Mouse (Mus musculus): ENCODE data around the gene Pspc1. TPM values are rescaled to one million over a fixed set of nuclear protein-coding genes. Genes with fewer than 3 reads are reported as not detected.
A peak's percentile ranks its signal among the peaks of the same experiment; 100 is the strongest.
"Not testable (repeated sequence)": the region's sequence is repeated elsewhere in the genome, so short reads cannot be mapped to it uniquely, and the experiment has no call there.

Gene Pspc1
- polyA plus RNA-seq, 1 experiment from 2014 or later, result 37.4 TPM

- H3K4me2 ChIP-seq, result peak overlapping the region; percentile 82
- ATAC-seq (ENCODE audit: low read depth), result peak; percentile 29
- H3K4me1 ChIP-seq (replicated peaks), result peaks cover 47% of the 10 kb centered on the region
- H3K9ac ChIP-seq, result peak overlapping the region; percentile 89
- peak overlapping the region; percentile 94 for H3K27ac ChIP-seq (replicated peaks)
- H3K9me3 ChIP-seq, result no peaks in the 10 kb centered on the region
- peak overlapping the region; percentile 84 for H3K4me3 ChIP-seq
- no peaks in the 10 kb centered on the region for H3K36me3 ChIP-seq
- no peaks in the 10 kb centered on the region for H3K27me3 ChIP-seq
- WGBS, result under 1% methylated on average over 71 of the region's 71 CpGs
Observed at GRCm38 (mm10) chr14:56777360-56778136, 568 bp downstream of the Pspc1 start.

- Histone ChIP-seq H3K4me2 (peak overlapping the region; percentile 82), H3K9me3 (no peaks in the 10 kb centered on the region), H3K4me3 (peak overlapping the region; percentile 84), H3K4me1 (replicated peaks) (peaks cover 47% of the 10 kb centered on the region), H3K9ac (peak overlapping the region; percentile 89), H3K27ac (replicated peaks) (peak overlapping the region; percentile 94; the same call in 1 of the 2 replicates), H3K27me3 (no peaks in the 10 kb centered on the region), H3K36me3 (peaks cover 5% of the 10 kb centered on the region)
- no peak for ATAC-seq (ENCODE audit: low read depth)
- 33% methylated on average over 11 of the region's 11 CpGs for WGBS
Observed at GRCm38 (mm10) chr14:56776571-56777238, 1.4 kb downstream of the Pspc1 start.

- no peak overlapping the region for H3K27ac ChIP-seq (replicated peaks)
- peaks cover 18% of the 10 kb centered on the region for H3K36me3 ChIP-seq
- no peaks in the 10 kb centered on the region for H3K9me3 ChIP-seq
- ATAC-seq (ENCODE audit: low read depth), result no peak
- H3K9ac ChIP-seq, result peak overlapping the region; percentile 38; the same call in 1 of the 2 replicates
- H3K27me3 ChIP-seq, result no peaks in the 10 kb centered on the region
- H3K4me1 ChIP-seq (replicated peaks), result peaks cover 47% of the 10 kb centered on the region
- H3K4me2 ChIP-seq, result peak overlapping the region; percentile 82
- 80% methylated on average over 4 of the region's 4 CpGs for WGBS
- peak overlapping the region; percentile 84 for H3K4me3 ChIP-seq
Observed at GRCm38 (mm10) chr14:56775416-56775815, 2.7 kb downstream of the Pspc1 start.

GRCm38 (mm10) chr14:56766438-56766837, 11.7 kb downstream of the Pspc1 start:
- H3K9ac ChIP-seq; H3K4me3 ChIP-seq; H3K27ac ChIP-seq (replicated peaks); H3K9me3 ChIP-seq; H3K4me2 ChIP-seq; ATAC-seq (ENCODE audit: low read depth); H3K4me1 ChIP-seq (replicated peaks); H3K27me3 ChIP-seq: not testable (repeated sequence)
- peaks cover 54% of the 10 kb centered on the region for H3K36me3 ChIP-seq
- WGBS, result 91% methylated on average over 2 of the region's 2 CpGs

- 89% methylated on average over 3 of the region's 3 CpGs for WGBS
- H3K4me1 ChIP-seq (replicated peaks); H3K4me3 ChIP-seq; H3K27ac ChIP-seq (replicated peaks); H3K27me3 ChIP-seq; H3K9ac ChIP-seq; ATAC-seq (ENCODE audit: low read depth); H3K9me3 ChIP-seq; H3K4me2 ChIP-seq: not testable (repeated sequence)
- peaks cover 55% of the 10 kb centered on the region for H3K36me3 ChIP-seq
Observed at GRCm38 (mm10) chr14:56765117-56765516, 13.0 kb downstream of the Pspc1 start.

- Histone ChIP-seq H3K9me3 (no peaks in the 10 kb centered on the region), H3K4me1 (replicated peaks) (no peaks in the 10 kb centered on the region), H3K36me3 (peaks cover 58% of the 10 kb centered on the region), H3K27ac (replicated peaks) (no peak overlapping the region), H3K9ac (no peak overlapping the region), H3K27me3 (no peaks in the 10 kb centered on the region), H3K4me2 (no peak overlapping the region), H3K4me3 (no peak overlapping the region)
- WGBS, result 79% methylated on average over 4 of the region's 4 CpGs
- no peak for ATAC-seq (ENCODE audit: low read depth)
Observed at GRCm38 (mm10) chr14:56751282-56751681, 26.8 kb downstream of the Pspc1 start.

- Histone ChIP-seq H3K27me3 (no peaks in the 10 kb centered on the region), H3K27ac (replicated peaks) (no peak overlapping the region), H3K4me2 (no peak overlapping the region), H3K4me3 (no peak overlapping the region), H3K9ac (no peak overlapping the region), H3K9me3 (no peaks in the 10 kb centered on the region), H3K36me3 (peaks cover 19% of the 10 kb centered on the region), H3K4me1 (replicated peaks) (no peaks in the 10 kb centered on the region)
- WGBS, result 94% methylated on average over 1 of the region's 1 CpGs
- no peak for ATAC-seq (ENCODE audit: low read depth)
Observed at GRCm38 (mm10) chr14:56740175-56740574, 37.9 kb downstream of the Pspc1 start.

- Histone ChIP-seq H3K4me1 (replicated peaks) (no peaks in the 10 kb centered on the region), H3K4me2 (no peak overlapping the region), H3K36me3 (peaks cover 12% of the 10 kb centered on the region), H3K27me3 (no peaks in the 10 kb centered on the region), H3K9ac (no peak overlapping the region), H3K4me3 (no peak overlapping the region), H3K9me3 (no peaks in the 10 kb centered on the region), H3K27ac (replicated peaks) (no peak overlapping the region)
- no peak for ATAC-seq (ENCODE audit: low read depth)
- 86% methylated on average over 1 of the region's 1 CpGs for WGBS
Observed at GRCm38 (mm10) chr14:56726493-56726892, 51.6 kb downstream of the Pspc1 start.

- H3K36me3 ChIP-seq, result peaks cover 8% of the 10 kb centered on the region
- 79% methylated on average over 4 of the region's 4 CpGs for WGBS
- H3K4me1 ChIP-seq (replicated peaks), result peaks cover 13% of the 10 kb centered on the region; the same call in 1 of the 2 replicates
- no peak overlapping the region for H3K4me3 ChIP-seq
- no peak overlapping the region for H3K4me2 ChIP-seq
- H3K9ac ChIP-seq, result no peak overlapping the region
- no peaks in the 10 kb centered on the region for H3K9me3 ChIP-seq
- no peaks in the 10 kb centered on the region for H3K27me3 ChIP-seq
- H3K27ac ChIP-seq (replicated peaks), result no peak overlapping the region
- no peak for ATAC-seq (ENCODE audit: low read depth)
Observed at GRCm38 (mm10) chr14:56705687-56706086, 72.4 kb downstream of the Pspc1 start.

GRCm38 (mm10) chr14:56702644-56703043, 75.5 kb downstream of the Pspc1 start:
- Histone ChIP-seq H3K36me3 (peaks cover 30% of the 10 kb centered on the region), H3K27me3 (no peaks in the 10 kb centered on the region), H3K4me2 (no peak overlapping the region), H3K9me3 (no peaks in the 10 kb centered on the region), H3K27ac (replicated peaks) (no peak overlapping the region), H3K4me3 (no peak overlapping the region), H3K4me1 (replicated peaks) (peaks cover 13% of the 10 kb centered on the region; the same call in 1 of the 2 replicates), H3K9ac (no peak overlapping the region)
- no peak for ATAC-seq (ENCODE audit: low read depth)
- 93% methylated on average over 4 of the region's 4 CpGs for WGBS

GRCm38 (mm10) chr14:56697836-56698235, 80.3 kb downstream of the Pspc1 start:
- no peak for ATAC-seq (ENCODE audit: low read depth)
- Histone ChIP-seq H3K9ac (no peak overlapping the region), H3K27ac (replicated peaks) (no peak overlapping the region), H3K4me3 (no peak overlapping the region), H3K4me1 (replicated peaks) (no peaks in the 10 kb centered on the region), H3K27me3 (no peaks in the 10 kb centered on the region), H3K36me3 (peaks cover 77% of the 10 kb centered on the region), H3K4me2 (no peak overlapping the region), H3K9me3 (no peaks in the 10 kb centered on the region)
- 91% methylated on average over 5 of the region's 5 CpGs for WGBS

GRCm38 (mm10) chr14:56695495-56695894, 82.6 kb downstream of the Pspc1 start:
- Histone ChIP-seq H3K9ac (no peak overlapping the region), H3K36me3 (peaks cover 97% of the 10 kb centered on the region), H3K4me3 (no peak overlapping the region), H3K9me3 (no peaks in the 10 kb centered on the region), H3K27me3 (no peaks in the 10 kb centered on the region), H3K4me1 (replicated peaks) (no peaks in the 10 kb centered on the region), H3K27ac (replicated peaks) (no peak overlapping the region), H3K4me2 (no peak overlapping the region)
- no peak for ATAC-seq (ENCODE audit: low read depth)
- 82% methylated on average over 3 of the region's 3 CpGs for WGBS

Data from neural tube, embryonic 13.5 days (tissue).